Mouse (Mus musculus) megakaryocyte progenitor cell, adult 5-6 weeks (primary cell): ENCODE data around the gene Pgk1. TPM values are rescaled to one million over a fixed set of nuclear protein-coding genes. Genes with fewer than 3 reads are reported as not detected.
"Not testable (repeated sequence)": the region's sequence is repeated elsewhere in the genome, so short reads cannot be mapped to it uniquely, and the experiment has no call there.

Experiments
- ATAC-seq: replicated peaks from 2 replicates; pipeline ENCODE4 v1.8.0; 2016; ENCODE audit warnings: mild to moderate bottlenecking, moderate TSS enrichment, inconsistent platforms; ENCODE audit not compliant: poor library complexity
- total RNA-seq, 2 experiments: library from RNA; stranded (forward) in 1 of 2; stranded (reverse) in 1 of 2; fragments of 157-497, 149-512 nt in 1 of 2; fragments of 200-1000 nt in 1 of 2; gene quantifications; 2 replicates each; pipeline versions ENCODE4 v1.2.3 to v1.2.4; 2015 to 2017

Pgk1 gene
- 406 and 427 TPM in 2 replicates for total RNA-seq (2015)
- 339 and 366 TPM in 2 replicates for total RNA-seq (2017)

DNA sequence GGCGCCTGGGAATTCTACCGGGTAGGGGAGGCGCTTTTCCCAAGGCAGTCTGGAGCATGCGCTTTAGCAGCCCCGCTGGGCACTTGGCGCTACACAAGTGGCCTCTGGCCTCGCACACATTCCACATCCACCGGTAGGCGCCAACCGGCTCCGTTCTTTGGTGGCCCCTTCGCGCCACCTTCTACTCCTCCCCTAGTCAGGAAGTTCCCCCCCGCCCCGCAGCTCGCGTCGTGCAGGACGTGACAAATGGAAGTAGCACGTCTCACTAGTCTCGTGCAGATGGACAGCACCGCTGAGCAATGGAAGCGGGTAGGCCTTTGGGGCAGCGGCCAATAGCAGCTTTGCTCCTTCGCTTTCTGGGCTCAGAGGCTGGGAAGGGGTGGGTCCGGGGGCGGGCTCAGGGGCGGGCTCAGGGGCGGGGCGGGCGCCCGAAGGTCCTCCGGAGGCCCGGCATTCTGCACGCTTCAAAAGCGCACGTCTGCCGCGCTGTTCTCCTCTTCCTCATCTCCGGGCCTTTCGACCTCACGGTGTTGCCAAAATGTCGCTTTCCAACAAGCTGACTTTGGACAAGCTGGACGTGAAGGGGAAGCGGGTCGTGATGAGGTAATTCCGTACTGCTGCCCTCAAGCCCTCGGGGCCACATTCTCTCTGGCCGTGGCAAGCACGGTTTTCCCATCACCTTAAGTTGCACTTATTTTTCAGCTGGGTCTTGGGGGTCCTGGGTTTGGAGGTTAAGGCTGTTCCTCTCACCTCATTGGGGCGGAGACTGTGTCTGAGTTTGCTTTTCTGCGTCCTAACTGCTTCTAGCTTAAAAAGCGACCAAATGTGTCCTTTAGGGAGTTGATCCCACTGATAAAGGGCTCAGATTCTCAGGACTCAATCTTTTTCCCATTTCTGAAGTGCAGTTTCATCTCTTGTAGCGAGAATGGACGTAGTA, at the start of gene Pgk1:
Pgk1 (plus strand) TSS at position 388 of the 937 bp plus-strand sequence.
- ATAC-seq: peak; percentile 92

GRCm38 (mm10) chrX:106139309-106140070, 47.4 kb upstream of the Pgk1 start:
- peak; percentile 26 for ATAC-seq

GRCm38 (mm10) chrX:106142936-106143335, 44.0 kb upstream of the Pgk1 start, which contains the start of gene Tlr13:
Tlr13 (plus strand) TSS chrX:106143204.
- peak; percentile 77 for ATAC-seq

DNA sequence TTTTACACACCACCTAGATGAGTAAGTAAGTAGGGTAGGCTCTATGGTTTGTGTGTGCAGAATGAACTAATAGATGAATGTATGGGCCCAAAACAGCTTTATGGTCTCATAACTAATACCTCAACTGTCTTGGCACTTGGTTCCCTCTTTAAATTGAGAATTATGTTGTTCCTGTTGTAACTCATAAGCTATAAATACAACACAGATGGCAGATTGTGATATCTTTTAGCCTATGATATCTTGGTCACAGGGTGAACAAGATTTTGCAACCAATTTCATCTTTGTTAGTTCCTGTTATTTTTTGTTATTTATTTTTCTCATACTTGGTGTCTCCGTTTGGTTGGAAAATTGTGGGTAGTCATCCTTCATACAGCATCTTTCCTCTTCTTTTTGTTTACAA, 38.7 kb upstream of the Pgk1 start:
- peak; percentile 33; the same call in 1 of the 2 replicates for ATAC-seq

- peak; percentile 51 for ATAC-seq
Measured at GRCm38 (mm10) chrX:106149460-106149859, 37.4 kb upstream of the Pgk1 start.

GRCm38 (mm10) chrX:106154180-106154586, 32.7 kb upstream of the Pgk1 start:
- ATAC-seq: peak; percentile 72

GRCm38 (mm10) chrX:106155892-106156291, 31.0 kb upstream of the Pgk1 start:
- no peak for ATAC-seq

- peak; percentile 95 for ATAC-seq
Measured at GRCm38 (mm10) chrX:106163995-106164394, 22.9 kb upstream of the Pgk1 start.

- ATAC-seq: no peak
Measured at GRCm38 (mm10) chrX:106164555-106164954, 22.3 kb upstream of the Pgk1 start.

- peak; percentile 95 for ATAC-seq
Measured at GRCm38 (mm10) chrX:106165089-106165488, 21.8 kb upstream of the Pgk1 start.

- ATAC-seq: peak; percentile 100
Measured at GRCm38 (mm10) chrX:106171106-106171852, 15.6 kb upstream of the Pgk1 start.

DNA sequence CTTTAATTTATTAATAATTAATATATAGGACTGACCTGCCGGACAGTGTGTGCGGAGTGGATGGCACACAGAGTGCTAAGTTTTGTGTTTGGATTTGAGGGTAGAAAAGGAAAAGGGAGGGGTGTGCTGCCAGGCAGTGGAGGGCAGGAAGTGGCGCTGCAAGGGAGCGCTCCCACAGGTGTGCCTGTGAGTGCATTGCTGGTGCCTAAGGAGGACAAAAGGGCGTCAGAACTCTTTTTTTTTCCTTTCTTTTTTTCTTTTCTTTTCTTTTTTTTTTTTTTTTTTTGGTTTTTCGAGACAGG, 15.1 kb upstream of the Pgk1 start:
- ATAC-seq: no peak

GRCm38 (mm10) chrX:106176331-106176730, 10.6 kb upstream of the Pgk1 start:
- no peak for ATAC-seq

GRCm38 (mm10) chrX:106184279-106184678, 2.6 kb upstream of the Pgk1 start:
- ATAC-seq: no peak

DNA sequence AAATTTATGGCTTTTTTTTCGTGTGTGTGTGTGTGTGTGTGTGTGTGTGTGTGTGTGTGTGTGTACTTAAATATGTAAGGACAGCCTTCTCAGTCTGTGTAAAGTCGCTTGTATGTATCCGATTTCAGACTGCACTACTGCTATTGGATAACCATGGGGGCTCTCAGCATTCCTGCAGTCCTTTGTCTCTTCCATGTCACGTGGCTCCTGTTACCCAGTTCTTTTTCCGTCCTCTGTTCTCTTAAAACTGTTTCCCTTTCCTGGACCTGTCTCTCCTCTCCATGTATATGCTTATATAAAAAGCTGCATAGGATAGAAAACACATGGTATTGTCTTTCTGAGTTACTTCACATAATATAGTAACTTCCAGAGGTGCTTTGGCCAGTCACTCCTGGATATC, 1.2 kb upstream of the Pgk1 start:
- ATAC-seq: no peak

DNA sequence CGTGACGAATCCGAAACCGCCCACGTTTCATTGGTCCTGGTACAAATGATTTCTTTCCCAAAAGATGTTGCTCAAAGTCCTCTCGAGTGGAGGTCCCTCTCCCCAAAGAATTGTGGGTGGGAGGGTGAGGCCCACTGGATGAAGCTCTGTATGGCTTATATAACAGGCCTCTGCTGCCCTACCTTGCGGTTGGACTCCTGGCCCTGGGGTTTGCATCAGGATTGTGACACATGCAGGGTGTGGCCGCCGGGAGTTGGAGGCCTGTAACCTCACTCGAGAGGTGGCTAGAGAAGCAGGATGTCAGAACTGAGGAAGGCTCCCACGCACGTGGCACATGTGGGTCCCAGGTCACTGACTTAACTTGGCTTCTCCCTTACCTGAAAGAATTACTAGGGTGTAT, 837 bp downstream of the Pgk1 start:
- ATAC-seq: peak; percentile 54

GRCm38 (mm10) chrX:106189356-106189755, 2.5 kb downstream of the Pgk1 start:
- ATAC-seq: peak; percentile 24

DNA sequence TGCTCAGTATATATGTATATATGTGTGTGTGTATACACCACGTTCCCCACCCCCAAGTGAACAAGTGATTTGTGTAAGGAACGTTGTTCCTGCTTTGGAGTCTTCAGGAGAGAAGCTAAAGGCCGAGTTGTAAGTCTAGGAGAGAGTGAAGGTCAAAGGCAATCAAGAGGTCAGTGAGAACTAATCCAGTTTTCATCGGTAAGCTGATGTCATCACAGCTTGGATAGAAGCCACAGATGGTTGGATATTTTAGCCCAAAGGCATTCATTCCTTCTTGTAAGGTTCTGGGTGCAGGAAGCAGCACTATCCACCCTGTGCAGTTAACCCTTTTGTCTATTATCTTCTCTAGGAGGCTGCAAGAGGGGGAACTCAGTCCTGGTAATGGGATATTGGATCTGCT, 3.2 kb downstream of the Pgk1 start:
- no peak for ATAC-seq

- ATAC-seq: not testable (repeated sequence)
Measured at GRCm38 (mm10) chrX:106194361-106194760, 7.5 kb downstream of the Pgk1 start.

GRCm38 (mm10) chrX:106197308-106197707, 10.4 kb downstream of the Pgk1 start:
- 0 out of 2 replicates have a peak, but pooled peaks have one; percentile 39 for ATAC-seq

DNA sequence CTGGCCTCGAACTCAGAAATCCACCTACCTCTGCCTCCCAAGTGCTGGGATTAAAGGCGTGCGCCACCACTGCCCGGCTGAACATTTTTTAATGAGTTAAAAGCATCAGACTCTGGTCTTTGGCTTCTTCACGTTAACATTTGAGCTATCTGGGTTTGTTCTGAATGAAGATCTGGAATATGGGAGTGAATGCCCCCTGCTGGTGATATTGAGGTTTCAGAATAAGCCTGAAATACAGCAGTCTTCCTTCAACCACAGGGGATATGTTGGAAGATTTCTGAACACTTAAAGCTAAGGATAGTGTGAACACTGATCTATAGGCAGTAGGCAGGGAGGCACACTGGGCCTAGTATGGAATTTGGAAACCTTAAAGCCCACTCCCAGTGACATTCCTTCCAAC, 12.0 kb downstream of the Pgk1 start:
- peak; percentile 55; the same call in 1 of the 2 replicates for ATAC-seq
